Mouse (Mus musculus) activated CD4-positive, CD25-positive, alpha-beta regulatory T cell, adult 4 months (primary cell): ENCODE results near the gene Slc25a26. TPM values are rescaled to one million over a fixed set of nuclear protein-coding genes. Genes with fewer than 3 reads are reported as not detected.
"Not testable (repeated sequence)": the region's sequence is repeated elsewhere in the genome, so short reads cannot be mapped to it uniquely, and the experiment has no call there.

ENCODE experiments used
- ATAC-seq: one replicate; pipeline ENCODE4 v1.8.0; 2017
- polyA plus RNA-seq, 2 experiments: library from polyadenylated mRNA; unstranded; fragments of 100-300 nt; shearing (Covaris generic); gene quantifications; one replicate each; pipeline ENCODE4 v1.2.1; 2017

The Slc25a26 gene
- polyA plus RNA-seq, 2 experiments from 2014 or later: 2.6 to 3.8 TPM

DNA sequence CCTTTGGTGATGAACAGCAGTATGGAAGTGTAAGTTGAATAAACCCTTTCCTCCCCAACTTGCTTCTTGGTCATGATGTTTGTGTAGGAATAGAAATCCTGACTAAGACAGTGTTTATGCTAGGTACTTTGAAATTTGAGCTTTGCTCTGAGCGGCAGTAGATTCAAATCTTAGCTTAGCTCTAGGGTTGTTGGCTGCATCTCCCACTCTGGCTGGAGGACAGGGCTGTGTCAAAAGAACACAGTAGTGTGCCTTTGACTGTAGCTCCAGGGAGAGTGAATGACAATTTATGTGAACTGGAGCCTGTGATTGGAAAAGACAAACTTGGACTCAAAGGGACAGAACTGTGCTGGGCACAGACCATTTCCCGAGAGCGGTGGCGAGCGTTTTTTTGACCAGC is 53.0 kb downstream of the Slc25a26 start:
- no peak for ATAC-seq

DNA sequence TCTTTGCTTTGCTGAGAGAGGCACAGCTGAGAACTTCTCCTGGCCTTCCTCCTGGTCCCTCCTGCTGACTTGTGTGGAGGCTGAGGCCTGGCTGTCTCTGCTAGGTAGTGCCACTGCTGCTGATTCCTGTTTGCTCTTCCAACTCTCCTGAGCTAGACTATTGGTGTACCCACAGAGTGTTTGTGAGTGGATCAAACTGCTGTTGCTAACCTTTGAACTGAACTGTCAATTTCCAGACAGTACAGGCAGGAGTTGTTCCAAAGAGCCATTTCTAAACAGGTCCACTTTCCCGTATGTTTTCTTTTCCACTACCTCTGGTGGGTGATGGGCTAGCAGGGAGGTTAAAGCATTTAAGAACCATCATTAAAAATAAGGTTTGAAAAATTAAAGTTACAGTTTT is 58.5 kb downstream of the Slc25a26 start:
- ATAC-seq: not testable (repeated sequence)

DNA sequence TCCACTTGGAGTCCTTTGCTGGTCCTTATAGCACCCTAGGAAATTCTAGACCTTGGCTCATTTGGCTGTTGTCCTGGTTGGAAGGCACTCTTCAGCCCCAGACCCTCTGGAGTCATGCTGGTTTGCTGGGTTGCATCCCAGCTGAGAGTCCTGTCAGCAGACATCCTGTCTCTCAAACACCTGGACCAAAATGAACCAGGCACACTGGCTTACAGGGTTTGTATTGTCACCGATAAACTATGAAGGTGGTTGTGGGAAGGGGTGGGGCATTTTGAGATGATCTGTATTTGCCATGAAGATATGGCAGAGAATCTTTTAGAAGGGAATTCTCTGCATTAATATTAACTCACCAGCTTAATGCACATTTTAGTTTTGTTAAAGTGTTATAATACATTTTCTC is 60.8 kb downstream of the Slc25a26 start:
- no peak for ATAC-seq

DNA sequence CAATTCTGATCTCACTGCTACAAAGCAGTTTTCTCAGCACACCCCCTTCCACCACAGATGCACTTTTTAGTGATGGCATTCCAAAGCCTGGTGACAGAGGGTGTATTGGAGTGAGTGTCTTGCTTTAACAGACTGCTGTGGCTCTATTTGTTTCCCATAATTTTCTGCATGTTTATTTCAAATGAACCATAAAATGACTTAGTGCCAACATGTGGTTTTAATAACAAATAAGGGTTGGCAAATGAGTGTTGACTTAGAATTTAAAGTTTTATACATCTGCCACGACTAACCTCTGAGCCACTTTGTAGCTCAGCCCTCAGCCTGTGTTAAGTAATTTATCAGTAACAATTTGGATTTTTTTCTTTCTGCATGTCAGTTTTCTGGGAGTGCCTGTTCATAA is 61.2 kb downstream of the Slc25a26 start:
- ATAC-seq: no peak

DNA sequence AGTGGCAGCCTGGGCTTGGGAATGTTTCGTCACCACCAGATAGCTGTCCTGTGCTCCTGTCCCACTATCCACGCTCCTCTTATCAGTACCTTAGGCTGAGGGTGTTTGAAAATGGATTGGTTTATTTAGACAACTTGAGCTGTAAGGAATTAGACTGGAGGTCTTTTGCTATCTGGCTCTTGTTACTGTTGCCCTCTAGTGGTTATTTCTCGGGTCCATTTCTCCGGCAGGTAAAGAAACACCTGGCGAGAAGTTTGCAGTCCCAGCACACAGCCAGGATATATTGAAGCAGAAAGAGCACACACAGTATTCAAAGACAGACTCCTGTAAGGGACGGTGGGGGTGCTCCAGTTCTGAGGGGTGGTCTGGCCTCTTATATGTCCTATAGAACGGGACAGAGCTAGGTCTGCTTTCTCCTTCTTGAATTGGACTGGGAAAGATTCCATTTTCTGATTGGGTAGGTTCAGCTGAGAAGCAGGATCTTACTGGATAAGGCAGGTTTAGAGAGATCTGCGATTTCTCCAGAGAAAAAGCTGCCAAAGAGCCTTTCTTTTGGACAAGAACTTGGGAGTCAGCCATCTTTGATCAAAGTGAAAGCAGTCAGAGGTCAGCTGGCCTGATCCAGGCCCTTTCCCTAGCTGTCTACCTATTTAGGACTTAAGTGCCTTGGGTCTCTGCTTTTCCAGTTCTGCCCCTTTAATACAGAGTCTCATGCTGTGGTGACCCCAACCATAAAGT is 63.2 kb downstream of the Slc25a26 start:
- no peak for ATAC-seq

GRCm38 (mm10) chr6:94565766-94566165 is 65.6 kb downstream of the Slc25a26 start:
- ATAC-seq: no peak

GRCm38 (mm10) chr6:94568040-94568439 is 67.9 kb downstream of the Slc25a26 start:
- no peak for ATAC-seq

DNA sequence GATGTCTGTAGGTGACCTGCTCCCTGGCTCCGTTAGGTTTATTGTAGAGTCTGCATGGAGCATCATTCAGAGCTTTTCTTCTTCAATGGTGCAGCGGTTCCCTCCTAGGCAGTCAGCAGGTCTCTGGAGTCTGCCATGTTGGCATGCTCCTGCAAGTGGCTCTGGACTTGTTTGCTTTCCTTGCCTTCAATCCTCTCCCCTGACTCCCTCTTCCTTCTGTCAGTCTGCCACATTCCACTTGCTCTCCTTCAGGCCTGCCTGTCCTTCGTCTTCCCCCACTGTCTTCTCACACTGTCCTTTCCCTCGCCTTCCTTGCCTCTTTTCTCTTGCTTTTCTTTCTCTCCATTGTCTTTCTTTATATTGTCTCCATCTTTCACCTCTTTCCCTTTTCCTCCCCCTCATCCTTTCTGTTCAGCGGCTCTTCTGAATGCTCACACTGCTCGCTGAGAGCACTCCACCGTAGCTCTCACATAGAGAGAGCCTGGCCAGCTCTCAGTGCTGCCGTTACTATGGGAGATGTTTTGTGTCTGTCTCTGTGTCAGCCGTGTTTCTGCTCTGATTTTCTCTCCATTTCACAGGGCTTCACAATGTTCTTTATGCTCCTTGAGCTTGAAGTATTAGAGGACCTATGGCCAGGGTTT is 75.5 kb downstream of the Slc25a26 start:
- ATAC-seq: no peak

DNA sequence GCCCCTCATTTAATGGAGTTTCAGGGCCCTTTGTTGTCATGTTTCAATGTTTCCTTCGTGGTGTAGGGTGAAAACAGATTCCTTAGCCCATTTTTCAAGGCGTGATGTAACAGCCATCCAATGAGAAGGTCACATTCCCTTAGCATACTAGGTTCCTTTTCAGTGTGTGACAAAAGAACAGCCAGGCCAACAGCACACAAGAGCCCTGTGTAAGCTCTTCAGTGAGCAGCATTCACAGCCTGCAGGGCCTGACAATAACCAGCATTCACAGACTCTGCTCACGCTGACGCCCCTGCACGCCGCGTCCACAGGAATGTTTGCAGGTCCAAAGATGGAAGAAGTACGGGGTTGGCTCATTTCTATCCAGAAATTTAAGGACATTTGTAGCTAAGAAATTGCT is 77.9 kb downstream of the Slc25a26 start:
- ATAC-seq: no peak

GRCm38 (mm10) chr6:94582055-94582454 is 81.9 kb downstream of the Slc25a26 start:
- no peak for ATAC-seq

DNA sequence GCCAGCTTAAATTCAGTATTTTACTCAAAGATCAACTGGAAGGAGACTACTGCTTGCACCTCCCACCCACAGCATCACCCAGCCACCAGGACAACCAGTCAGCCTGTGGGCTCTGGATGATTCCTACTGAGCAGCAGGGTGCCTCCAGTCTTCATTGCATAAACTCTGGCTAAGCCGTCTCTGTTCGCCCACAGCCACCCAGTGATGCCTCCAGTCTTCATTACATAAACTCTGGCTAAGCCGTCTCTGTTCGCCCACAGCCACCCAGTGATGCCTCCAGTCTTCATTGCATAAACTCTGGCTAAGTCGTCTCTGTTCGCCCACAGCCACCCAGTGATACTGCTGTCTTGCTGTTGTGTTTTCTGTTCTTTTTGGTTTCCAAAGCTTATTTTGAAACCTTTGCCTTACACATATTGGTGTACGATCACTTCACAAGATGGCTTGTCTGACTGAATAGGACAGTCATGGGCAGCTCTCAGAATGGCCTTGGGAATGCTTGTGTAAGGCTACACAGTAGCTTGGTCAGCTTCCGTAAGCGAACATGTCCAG is 84.1 kb downstream of the Slc25a26 start:
- no peak for ATAC-seq

- ATAC-seq: no peak
Observed at GRCm38 (mm10) chr6:94584976-94585375, 84.8 kb downstream of the Slc25a26 start.

DNA sequence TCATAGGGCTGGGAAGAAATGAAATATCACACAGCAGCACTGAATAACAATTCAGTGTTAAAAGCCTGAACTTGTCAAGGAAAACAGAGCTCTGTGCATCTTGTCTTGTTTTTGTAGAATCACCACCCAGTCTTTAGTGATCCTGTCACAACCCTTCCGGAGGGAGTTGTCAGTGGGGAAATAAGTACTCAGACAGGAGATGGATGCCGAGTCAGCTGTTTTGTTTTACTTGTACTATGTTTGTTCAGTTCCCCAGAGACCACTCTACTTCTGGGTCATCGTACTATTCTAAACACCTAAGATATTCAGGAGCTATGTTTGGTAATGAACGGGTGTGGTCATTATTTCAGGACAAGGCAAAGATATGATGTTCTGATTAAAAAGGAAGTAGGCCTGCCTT is 88.2 kb downstream of the Slc25a26 start:
- no peak for ATAC-seq

DNA sequence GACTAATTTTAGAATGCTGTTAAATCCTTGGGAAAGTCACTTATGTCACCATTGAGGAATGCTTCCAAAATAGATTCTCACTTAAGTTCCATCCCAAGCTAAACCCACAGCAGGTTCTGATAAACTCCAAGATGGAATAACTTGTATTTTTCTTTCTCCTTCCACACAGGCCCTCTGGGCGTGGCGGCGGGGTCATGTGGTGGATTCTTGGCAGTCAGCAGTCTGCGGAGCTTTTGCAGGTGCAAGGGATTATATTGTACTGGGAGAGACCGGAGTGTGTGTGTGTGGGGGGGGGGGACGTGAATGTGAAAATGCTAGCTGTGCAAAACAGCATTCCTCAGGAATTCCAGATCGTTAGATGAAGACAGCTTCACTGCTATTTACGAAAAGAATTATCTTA is 92.1 kb downstream of the Slc25a26 start:
- no peak for ATAC-seq

- ATAC-seq: no peak
Observed at GRCm38 (mm10) chr6:94592710-94593109, 92.6 kb downstream of the Slc25a26 start.

DNA sequence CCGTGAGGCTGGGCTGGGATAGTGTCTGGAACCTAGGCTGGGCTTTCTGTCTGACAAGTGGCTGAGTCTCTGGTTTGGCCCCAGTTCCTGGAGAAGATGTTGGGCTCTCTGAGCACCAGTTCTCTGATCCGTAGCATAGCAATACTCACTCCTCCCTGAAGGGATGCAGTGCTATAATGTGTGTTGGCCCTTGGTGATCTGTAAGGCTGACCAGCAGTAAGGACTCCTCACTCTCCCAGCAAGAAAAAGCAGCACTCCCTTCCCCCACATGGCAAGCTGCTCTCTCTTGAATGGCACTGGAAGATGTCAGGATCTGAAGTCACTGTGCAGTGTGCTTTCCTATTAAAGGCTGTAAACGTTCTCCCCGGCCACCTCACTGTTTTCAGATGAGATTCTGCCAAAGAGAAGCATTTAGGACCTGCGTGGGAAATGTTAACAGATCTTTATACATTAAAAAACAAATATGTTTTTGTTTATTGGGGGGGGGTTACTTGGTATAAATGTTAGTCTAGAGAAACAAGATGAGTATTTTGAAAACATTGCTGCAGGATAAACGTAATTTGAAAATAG is 94.0 kb downstream of the Slc25a26 start:
- ATAC-seq: no peak

DNA sequence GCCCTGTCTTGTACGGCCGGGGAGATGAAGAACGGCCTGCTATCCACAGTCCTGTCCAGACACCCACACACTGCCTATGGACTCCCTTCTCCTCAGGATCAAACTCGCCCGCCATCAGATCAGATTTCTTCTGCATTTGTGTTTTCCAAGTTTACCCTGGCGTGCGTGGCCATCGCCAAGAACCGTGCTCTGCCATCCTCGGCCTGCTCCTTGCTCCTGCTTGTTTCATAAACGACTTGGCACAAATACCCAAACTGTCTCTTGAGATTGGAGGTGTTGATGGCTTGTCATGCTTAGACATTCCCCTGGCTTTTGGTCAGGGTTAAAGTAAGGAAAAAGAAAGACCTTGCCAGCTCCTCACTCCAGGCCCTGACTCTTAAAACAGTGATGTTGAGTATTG is 94.6 kb downstream of the Slc25a26 start:
- ATAC-seq: no peak

DNA sequence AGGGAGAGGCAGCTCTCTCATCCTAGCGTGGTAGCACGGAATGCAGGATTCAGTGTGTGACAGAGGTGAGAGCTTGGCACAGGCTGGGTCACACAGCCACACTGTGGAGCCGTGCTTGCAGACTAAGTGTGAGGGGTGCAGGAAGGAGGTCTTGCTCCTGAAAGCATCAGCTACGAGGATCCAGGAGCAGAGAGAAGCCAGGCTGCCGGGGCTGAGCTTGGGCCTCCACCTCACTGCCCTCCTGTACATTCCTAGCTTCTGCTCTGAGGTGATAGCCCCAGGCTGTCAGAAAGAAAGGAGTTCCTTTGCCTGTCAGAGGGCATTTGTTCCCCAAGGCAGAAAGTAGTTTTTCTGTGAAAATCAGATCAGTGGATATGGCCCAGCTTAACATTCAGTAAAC is 95.1 kb downstream of the Slc25a26 start:
- no peak for ATAC-seq

GRCm38 (mm10) chr6:94596051-94596760 is 96.1 kb downstream of the Slc25a26 start:
- no peak for ATAC-seq

GRCm38 (mm10) chr6:94596761-94597485 is 96.8 kb downstream of the Slc25a26 start:
- ATAC-seq: no peak

DNA sequence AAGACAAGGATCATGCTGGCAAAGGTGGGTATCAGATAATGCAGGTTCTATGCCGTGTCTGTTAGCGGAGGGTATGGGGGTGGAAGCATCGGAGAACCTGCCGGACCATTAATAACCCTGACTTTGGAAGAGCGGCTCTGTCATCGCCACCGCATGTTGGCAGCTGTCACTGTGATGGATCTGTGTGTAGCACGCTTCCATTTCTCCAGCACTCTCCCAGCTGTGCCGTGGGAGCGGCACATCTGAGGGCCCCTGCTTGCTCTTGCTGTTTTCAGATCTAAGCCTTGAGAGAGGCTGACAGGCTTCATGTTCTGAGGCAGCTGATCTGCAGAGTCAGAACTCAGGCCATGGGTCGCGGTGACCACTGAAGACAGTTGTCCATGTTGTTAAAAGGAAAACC is 98.3 kb downstream of the Slc25a26 start:
- no peak for ATAC-seq

- no peak for ATAC-seq
Observed at GRCm38 (mm10) chr6:94599016-94599415, 98.9 kb downstream of the Slc25a26 start.

DNA sequence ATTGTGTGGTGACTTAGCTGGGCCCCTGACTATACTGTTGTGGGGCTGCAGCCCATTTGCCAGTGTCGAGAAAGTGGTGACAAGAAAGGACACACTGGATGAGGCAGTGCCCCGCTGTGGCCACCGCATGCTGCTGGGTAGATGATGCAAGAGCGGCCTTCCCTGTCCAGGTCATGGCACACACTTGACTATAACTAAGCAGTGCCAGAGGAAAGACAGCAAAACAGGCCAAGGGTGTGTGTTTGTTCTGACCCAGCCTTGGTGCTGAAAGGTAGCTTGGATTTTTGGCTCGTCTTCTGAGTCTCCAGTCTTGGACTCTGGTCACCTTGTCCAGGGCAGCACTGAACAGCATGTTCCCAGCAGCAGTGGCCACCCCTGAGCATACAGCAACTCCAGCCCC is 101.0 kb downstream of the Slc25a26 start:
- ATAC-seq: no peak
